Mouse (Mus musculus): Measurements from ENCODE around the gene Gm9821. TPM values are rescaled to one million over a fixed set of nuclear protein-coding genes. Genes with fewer than 3 reads are reported as not detected.

Gm9821 gene
- polyA plus RNA-seq, 1 experiment from 2014 or later, result not detected

- Histone ChIP-seq H3K36me3 (ENCODE audit: control insufficient read depth, insufficient read depth, low read length) (no peaks in the 10 kb centered on the region), H3K9me3 (replicated peaks; ENCODE audit: control insufficient read depth, low read length, poor library complexity, severe bottlenecking) (no peaks in the 10 kb centered on the region), H3K4me1 (ENCODE audit: control insufficient read depth, insufficient read depth, low read length) (peaks cover 16% of the 10 kb centered on the region), H3K27ac (ENCODE audit: low read length) (0 out of 2 replicates have a peak overlapping the region, but pooled peaks have one; percentile 1), H3K4me2 (ENCODE audit: low read length) (peak overlapping the region; percentile 25), H3K4me3 (ENCODE audit: low read depth, low read length) (no peak overlapping the region), H3K27me3 (ENCODE audit: control insufficient read depth, insufficient read depth, low read depth, low read length) (no peaks in the 10 kb centered on the region), H3K9ac (ENCODE audit: low read depth, low read length) (no peak overlapping the region)
- peak; percentile 29; the same call in 1 of the 2 replicates for ATAC-seq
- 23% methylated on average over 14 of the region's 15 CpGs for WGBS
These were observed 5.0 kb downstream of the Gm9821 start for GRCm38 (mm10) chr2:91950275-91951085.

GRCm38 (mm10) chr2:91953825-91954224 lies 8.3 kb downstream of the Gm9821 start:
- H3K27ac ChIP-seq (ENCODE audit: low read length), result no peak overlapping the region
- H3K9ac ChIP-seq (ENCODE audit: low read depth, low read length), result no peak overlapping the region
- H3K27me3 ChIP-seq (ENCODE audit: control insufficient read depth, insufficient read depth, low read depth, low read length), result no peaks in the 10 kb centered on the region
- ATAC-seq, result no peak
- H3K4me1 ChIP-seq (ENCODE audit: control insufficient read depth, insufficient read depth, low read length), result peaks cover 14% of the 10 kb centered on the region
- no peaks in the 10 kb centered on the region for H3K36me3 ChIP-seq (ENCODE audit: control insufficient read depth, insufficient read depth, low read length)
- WGBS, result 27% methylated on average over 5 of the region's 5 CpGs
- H3K4me3 ChIP-seq (ENCODE audit: low read depth, low read length), result no peak overlapping the region
- no peak overlapping the region for H3K4me2 ChIP-seq (ENCODE audit: low read length)
- no peaks in the 10 kb centered on the region for H3K9me3 ChIP-seq (replicated peaks; ENCODE audit: control insufficient read depth, low read length, poor library complexity, severe bottlenecking)

GRCm38 (mm10) chr2:91955121-91955591 lies 9.7 kb downstream of the Gm9821 start:
- peaks cover 8% of the 10 kb centered on the region for H3K4me1 ChIP-seq (ENCODE audit: control insufficient read depth, insufficient read depth, low read length)
- no peak overlapping the region for H3K9ac ChIP-seq (ENCODE audit: low read depth, low read length)
- H3K9me3 ChIP-seq (replicated peaks; ENCODE audit: control insufficient read depth, low read length, poor library complexity, severe bottlenecking), result no peaks in the 10 kb centered on the region
- no peak overlapping the region for H3K4me3 ChIP-seq (ENCODE audit: low read depth, low read length)
- H3K4me2 ChIP-seq (ENCODE audit: low read length), result no peak overlapping the region
- no peak overlapping the region for H3K27ac ChIP-seq (ENCODE audit: low read length)
- H3K27me3 ChIP-seq (ENCODE audit: control insufficient read depth, insufficient read depth, low read depth, low read length), result no peaks in the 10 kb centered on the region
- WGBS, result 85% methylated on average over 4 of the region's 4 CpGs
- no peaks in the 10 kb centered on the region for H3K36me3 ChIP-seq (ENCODE audit: control insufficient read depth, insufficient read depth, low read length)
- no peak for ATAC-seq

GRCm38 (mm10) chr2:91955875-91956274 lies 10.4 kb downstream of the Gm9821 start:
- no peak overlapping the region for H3K4me3 ChIP-seq (ENCODE audit: low read depth, low read length)
- H3K36me3 ChIP-seq (ENCODE audit: control insufficient read depth, insufficient read depth, low read length), result no peaks in the 10 kb centered on the region
- peaks cover 2% of the 10 kb centered on the region; the same call in 1 of the 2 replicates for H3K4me1 ChIP-seq (ENCODE audit: control insufficient read depth, insufficient read depth, low read length)
- H3K27me3 ChIP-seq (ENCODE audit: control insufficient read depth, insufficient read depth, low read depth, low read length), result no peaks in the 10 kb centered on the region
- no peaks in the 10 kb centered on the region for H3K9me3 ChIP-seq (replicated peaks; ENCODE audit: control insufficient read depth, low read length, poor library complexity, severe bottlenecking)
- no peak overlapping the region for H3K27ac ChIP-seq (ENCODE audit: low read length)
- 84% methylated on average over 6 of the region's 6 CpGs for WGBS
- H3K4me2 ChIP-seq (ENCODE audit: low read length), result no peak overlapping the region
- no peak overlapping the region for H3K9ac ChIP-seq (ENCODE audit: low read depth, low read length)
- ATAC-seq, result no peak

GRCm38 (mm10) chr2:91957096-91957495 lies 11.6 kb downstream of the Gm9821 start:
- ATAC-seq, result peak; percentile 39; the same call in 1 of the 2 replicates
- H3K4me1 ChIP-seq (ENCODE audit: control insufficient read depth, insufficient read depth, low read length), result peaks cover 6% of the 10 kb centered on the region

GRCm38 (mm10) chr2:91958049-91958448 lies 12.5 kb downstream of the Gm9821 start:
- H3K9me3 ChIP-seq (replicated peaks; ENCODE audit: control insufficient read depth, low read length, poor library complexity, severe bottlenecking), result no peaks in the 10 kb centered on the region
- no peak overlapping the region for H3K27ac ChIP-seq (ENCODE audit: low read length)
- no peak for ATAC-seq
- H3K27me3 ChIP-seq (ENCODE audit: control insufficient read depth, insufficient read depth, low read depth, low read length), result no peaks in the 10 kb centered on the region
- H3K36me3 ChIP-seq (ENCODE audit: control insufficient read depth, insufficient read depth, low read length), result no peaks in the 10 kb centered on the region
- no peak overlapping the region for H3K4me2 ChIP-seq (ENCODE audit: low read length)
- H3K4me3 ChIP-seq (ENCODE audit: low read depth, low read length), result no peak overlapping the region
- 90% methylated on average over 8 of the region's 8 CpGs for WGBS
- peaks cover 14% of the 10 kb centered on the region for H3K4me1 ChIP-seq (ENCODE audit: control insufficient read depth, insufficient read depth, low read length)
- no peak overlapping the region for H3K9ac ChIP-seq (ENCODE audit: low read depth, low read length)

More at GRCm38 (mm10) chr2:91957096-91957495, 11.6 kb downstream of the Gm9821 start:
- WGBS, result 46% methylated on average over 3 of the region's 4 CpGs
- Histone ChIP-seq H3K9ac (ENCODE audit: low read depth, low read length) (no peak overlapping the region), H3K27ac (ENCODE audit: low read length) (no peak overlapping the region), H3K9me3 (replicated peaks; ENCODE audit: control insufficient read depth, low read length, poor library complexity, severe bottlenecking) (no peaks in the 10 kb centered on the region), H3K36me3 (ENCODE audit: control insufficient read depth, insufficient read depth, low read length) (no peaks in the 10 kb centered on the region), H3K4me3 (ENCODE audit: low read depth, low read length) (no peak overlapping the region), H3K4me2 (ENCODE audit: low read length) (no peak overlapping the region), H3K27me3 (ENCODE audit: control insufficient read depth, insufficient read depth, low read depth, low read length) (no peaks in the 10 kb centered on the region)

GRCm38 (mm10) chr2:91958701-91959457 lies 13.4 kb downstream of the Gm9821 start:
- Histone ChIP-seq H3K4me3 (ENCODE audit: low read depth, low read length) (no peak overlapping the region), H3K9ac (ENCODE audit: low read depth, low read length) (no peak overlapping the region), H3K36me3 (ENCODE audit: control insufficient read depth, insufficient read depth, low read length) (no peaks in the 10 kb centered on the region), H3K9me3 (replicated peaks; ENCODE audit: control insufficient read depth, low read length, poor library complexity, severe bottlenecking) (no peaks in the 10 kb centered on the region), H3K27me3 (ENCODE audit: control insufficient read depth, insufficient read depth, low read depth, low read length) (no peaks in the 10 kb centered on the region), H3K27ac (ENCODE audit: low read length) (no peak overlapping the region), H3K4me2 (ENCODE audit: low read length) (no peak overlapping the region), H3K4me1 (ENCODE audit: control insufficient read depth, insufficient read depth, low read length) (peaks cover 14% of the 10 kb centered on the region)
- no peak for ATAC-seq
- 50% methylated on average over 10 of the region's 10 CpGs for WGBS

GRCm38 (mm10) chr2:91959544-91960410 lies 14.3 kb downstream of the Gm9821 start:
- Histone ChIP-seq H3K4me2 (ENCODE audit: low read length) (no peak overlapping the region), H3K9me3 (replicated peaks; ENCODE audit: control insufficient read depth, low read length, poor library complexity, severe bottlenecking) (no peaks in the 10 kb centered on the region), H3K4me1 (ENCODE audit: control insufficient read depth, insufficient read depth, low read length) (peaks cover 14% of the 10 kb centered on the region), H3K36me3 (ENCODE audit: control insufficient read depth, insufficient read depth, low read length) (no peaks in the 10 kb centered on the region), H3K27ac (ENCODE audit: low read length) (no peak overlapping the region), H3K9ac (ENCODE audit: low read depth, low read length) (no peak overlapping the region), H3K4me3 (ENCODE audit: low read depth, low read length) (no peak overlapping the region), H3K27me3 (ENCODE audit: control insufficient read depth, insufficient read depth, low read depth, low read length) (no peaks in the 10 kb centered on the region)
- WGBS, result 76% methylated on average over 11 of the region's 11 CpGs
- ATAC-seq, result no peak

All from midbrain, embryonic 16.5 days (tissue).